ENCODE assay signal across 26 mouse cellular contexts in genomic region chr10:13687182-13687810, GRCm38 (mm10).
"Had no signal": no experiment of that assay in that cellular context is flagged by ENCODE, and none has a peak within 500 bp of the region (broad histone marks: within the 10 kb centered on the region; RNA-seq: fewer than 3 reads in every experiment).

No protein-coding gene starts in this region.

- H3K4me3 ChIP-seq: gastrocnemius, adult 2 months; heart, adult 2 months; heart, embryonic 13.5 days; heart, embryonic 15.5 days; hindbrain, embryonic 10.5 days; hindbrain, embryonic 12.5 days; hindbrain, embryonic 15.5 days; kidney, embryonic 15.5 days; limb, embryonic 13.5 days; limb, embryonic 15.5 days; liver, embryonic 12.5 days had no signal

- DNase-seq: gastrocnemius, adult 2 months; gastrocnemius, postnatal 10 days; gastrocnemius, postnatal 25 days; heart, adult 2 months; heart, postnatal 4 days; kidney, adult 11 months; kidney, adult 2 months; kidney, adult 9 months; kidney, postnatal 14 days; kidney, postnatal 36 days; layer of hippocampus, adult 9-11 months; layer of hippocampus, postnatal 36 days; left cerebral cortex, postnatal 4 days had no signal

- ATAC-seq: hindbrain, postnatal 0 days; intestine, embryonic 16.5 days; liver, embryonic 12.5 days had no signal

- H3K27ac ChIP-seq: hindbrain, embryonic 12.5 days; hindbrain, embryonic 15.5 days; hindbrain, postnatal 0 days; kidney, postnatal 0 days; limb, embryonic 13.5 days; limb, embryonic 15.5 days; liver, embryonic 12.5 days; liver, embryonic 14.5 days had no signal
